32 mouse cellular contexts compared by ENCODE assay signal in the genomic region with DNA sequence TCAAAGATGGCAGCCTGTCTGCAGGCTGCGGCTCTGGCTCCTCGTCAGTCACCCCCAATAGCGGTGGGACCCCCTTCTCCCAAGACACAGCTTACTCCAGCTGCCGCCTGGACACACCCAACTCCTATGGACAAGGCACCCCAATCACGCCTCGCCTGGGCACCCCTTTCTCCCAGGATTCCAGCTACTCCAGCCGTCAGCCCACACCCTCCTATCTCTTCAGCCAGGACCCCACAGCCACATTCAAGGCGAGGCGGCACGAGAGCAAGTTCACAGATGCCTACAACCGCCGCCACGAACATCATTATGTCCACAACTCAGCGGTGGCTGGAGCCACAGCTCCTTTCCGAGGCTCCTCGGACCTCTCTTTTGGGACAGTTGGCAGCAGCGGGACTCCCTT. TPM values are rescaled to one million over a fixed set of nuclear protein-coding genes. Genes with fewer than 3 reads are reported as not detected.
DNase-seq lines count a peak whose midpoint lies in the region; ATAC-seq lines count a peak whose summit lies in the region.
"Had no signal": no experiment of that assay in that cellular context is flagged by ENCODE, and none has a peak within 500 bp of the region (broad histone marks: within the 10 kb centered on the region; RNA-seq: fewer than 3 reads in every experiment).

No protein-coding gene starts in this region.

- H3K27ac ChIP-seq in forebrain, embryonic 13.5 days: 0 out of 2 replicates have a peak overlapping the region, but pooled peaks have one; percentile 10
- H3K27ac ChIP-seq in forebrain, embryonic 12.5 days: no peak overlapping the region
- H3K27ac ChIP-seq in limb, embryonic 13.5 days: no peak overlapping the region
- H3K27ac ChIP-seq in limb, embryonic 10.5 days: no peak overlapping the region
- H3K27ac ChIP-seq: embryonic facial prominence, embryonic 13.5 days; neural tube, embryonic 12.5 days; stomach, postnatal 0 days had no signal

- H3K4me2 ChIP-seq in forebrain, embryonic 13.5 days: no peak overlapping the region
- H3K4me2 ChIP-seq in forebrain, embryonic 12.5 days: no peak overlapping the region
- H3K4me2 ChIP-seq in limb, embryonic 13.5 days (replicated peaks): no peak overlapping the region
- H3K4me2 ChIP-seq: embryonic facial prominence, embryonic 13.5 days; heart, embryonic 11.5 days; midbrain, embryonic 12.5 days had no signal

- no peak overlapping the region for H3K4me3 ChIP-seq in forebrain, embryonic 13.5 days
- no peak overlapping the region for H3K4me3 ChIP-seq in forebrain, embryonic 12.5 days (replicated peaks)
- no peak overlapping the region for H3K4me3 ChIP-seq in limb, embryonic 13.5 days
- no peak overlapping the region for H3K4me3 ChIP-seq in limb, embryonic 10.5 days
- H3K4me3 ChIP-seq: neural tube, embryonic 12.5 days had no signal

- ATAC-seq in forebrain, embryonic 13.5 days: no peak
- ATAC-seq in forebrain, embryonic 12.5 days (ENCODE audit: low FRiP score): no peak
- ATAC-seq in limb, embryonic 13.5 days (ENCODE audit: low FRiP score, low read depth): no peak
- no peak for ATAC-seq in granulocyte monocyte progenitor cell, adult 5-6 weeks (replicated peaks; ENCODE audit: poor library complexity, severe bottlenecking)
- ATAC-seq: forebrain, embryonic 14.5 days; intestine, postnatal 0 days; liver, postnatal 0 days had no signal

- no peak overlapping the region for H3K9ac ChIP-seq in forebrain, embryonic 13.5 days
- H3K9ac ChIP-seq in forebrain, embryonic 12.5 days: no peak overlapping the region
- H3K9ac ChIP-seq in limb, embryonic 13.5 days: 0 out of 2 replicates have a peak overlapping the region, but pooled peaks have one; percentile 13
- H3K9ac ChIP-seq: liver, postnatal 0 days; neural tube, embryonic 12.5 days had no signal

- peaks cover 70% of the 10 kb centered on the region for H3K36me3 ChIP-seq in forebrain, embryonic 13.5 days (ENCODE audit: poor library complexity, severe bottlenecking)
- H3K36me3 ChIP-seq in forebrain, embryonic 12.5 days (replicated peaks): peaks cover 70% of the 10 kb centered on the region
- H3K36me3 ChIP-seq in limb, embryonic 13.5 days: peaks cover 75% of the 10 kb centered on the region
- H3K36me3 ChIP-seq in limb, embryonic 10.5 days: peaks cover 85% of the 10 kb centered on the region

- DNase-seq in limb, embryonic 10.5 days (ENCODE audit: low spot score): no peak
- peak; percentile 19 for DNase-seq in urinary bladder, adult 2 months (ENCODE audit: low spot score)
- DNase-seq in urinary bladder, adult 18-20 months (ENCODE audit: low spot score in 2 of 2): no peak
- DNase-seq: adrenal gland, postnatal 14 days; B cell, adult 2 months; embryo, embryonic 11 days; gastrocnemius, postnatal 14 days; heart, adult 18-20 months; kidney, adult 9 months; kidney, postnatal 10 days; layer of hippocampus, adult 9-11 months; liver, postnatal 0 days; lung, postnatal 36 days; right cerebral cortex, postnatal 4 days; thymus, adult 18-20 months; thymus, postnatal 25 days had no signal

- 81% methylated on average over 17 of the region's 17 CpGs for WGBS in forebrain, embryonic 13.5 days
- WGBS in forebrain, embryonic 12.5 days: 87% methylated on average over 17 of the region's 17 CpGs
- whole genome bisulfite sequencing in limb, embryonic 13.5 days: 85% methylated on average over 17 of the region's 17 CpGs
- 83% methylated on average over 17 of the region's 17 CpGs for WGBS in limb, embryonic 10.5 days

- peaks cover 72% of the 10 kb centered on the region for H3K4me1 ChIP-seq in forebrain, embryonic 13.5 days
- H3K4me1 ChIP-seq in forebrain, embryonic 12.5 days: peaks cover 74% of the 10 kb centered on the region
- H3K4me1 ChIP-seq in limb, embryonic 13.5 days: peaks cover 68% of the 10 kb centered on the region
- H3K4me1 ChIP-seq in limb, embryonic 10.5 days: peaks cover 75% of the 10 kb centered on the region

- no peaks in the 10 kb centered on the region for H3K27me3 ChIP-seq in forebrain, embryonic 13.5 days
- H3K27me3 ChIP-seq in forebrain, embryonic 12.5 days: no peaks in the 10 kb centered on the region
- H3K27me3 ChIP-seq in limb, embryonic 13.5 days: no peaks in the 10 kb centered on the region
- no peaks in the 10 kb centered on the region for H3K27me3 ChIP-seq in limb, embryonic 10.5 days (ENCODE audit: low read depth, poor library complexity, severe bottlenecking)
- H3K27me3 ChIP-seq: embryonic facial prominence, embryonic 13.5 days; midbrain, embryonic 12.5 days; neural tube, embryonic 12.5 days had no signal

- H3K9me3 ChIP-seq in forebrain, embryonic 13.5 days (replicated peaks): no peaks in the 10 kb centered on the region
- H3K9me3 ChIP-seq in forebrain, embryonic 12.5 days: no peaks in the 10 kb centered on the region
- no peaks in the 10 kb centered on the region for H3K9me3 ChIP-seq in limb, embryonic 13.5 days
- H3K9me3 ChIP-seq in limb, embryonic 10.5 days (replicated peaks): no peaks in the 10 kb centered on the region
- H3K9me3 ChIP-seq: embryonic facial prominence, embryonic 13.5 days; midbrain, embryonic 12.5 days; neural tube, embryonic 12.5 days had no signal

RNA-seq across cellular contexts. Expression of a gene that starts 5.6 kb away (rescaled TPM):
- 13.4 and 13.9 TPM in 2 replicates for polyA plus RNA-seq in forebrain, embryonic 13.5 days (2015; fragmentation: Nextera tagmentation; extraction: Ambion mirVana)
- polyA plus RNA-seq in forebrain, embryonic 12.5 days (2016; fragmentation: Nextera tagmentation; extraction: Ambion mirVana): 13.1 and 13.6 TPM in 2 replicates
- polyA plus RNA-seq in limb, embryonic 13.5 days (2015; fragmentation: Nextera tagmentation; extraction: Ambion mirVana): 11.1 and 12.0 TPM in 2 replicates
- polyA plus RNA-seq in limb, embryonic 10.5 days (2016; fragmentation: Nextera tagmentation; extraction: Ambion mirVana): 9.4 and 10.6 TPM in 2 replicates
- 3.1 and 10.4 TPM in 2 replicates for polyA plus RNA-seq in urinary bladder, adult 2 months (2012; rRNA removed)
- 29.5 and 37.5 TPM in 2 replicates for total RNA-seq in granulocyte monocyte progenitor cell, adult 5-6 weeks (2014; fragmentation: Nextera tagmentation)
- 1.2 TPM in 2 replicates for total RNA-seq in granulocyte monocyte progenitor cell, adult 5-6 weeks (2017)

RNA-seq across cellular contexts. Expression of a gene that starts 15.1 kb away (rescaled TPM):
- 4.3 and 5.0 TPM in 2 replicates for polyA plus RNA-seq in forebrain, embryonic 13.5 days (2015; fragmentation: Nextera tagmentation; extraction: Ambion mirVana)
- polyA plus RNA-seq in forebrain, embryonic 12.5 days (2016; fragmentation: Nextera tagmentation; extraction: Ambion mirVana): 1.9 and 2.8 TPM in 2 replicates
- 3.7 and 4.6 TPM in 2 replicates for polyA plus RNA-seq in limb, embryonic 13.5 days (2015; fragmentation: Nextera tagmentation; extraction: Ambion mirVana)
- 1.8 and 2.0 TPM in 2 replicates for polyA plus RNA-seq in limb, embryonic 10.5 days (2016; fragmentation: Nextera tagmentation; extraction: Ambion mirVana)
- 1.6 and 1.8 TPM in 2 replicates for polyA plus RNA-seq in urinary bladder, adult 2 months (2012; rRNA removed)
- total RNA-seq in granulocyte monocyte progenitor cell, adult 5-6 weeks (2014; fragmentation: Nextera tagmentation): 1.5 TPM in 1 of 2 replicates, not detected in the other
- total RNA-seq in granulocyte monocyte progenitor cell, adult 5-6 weeks (2017): 0.26 and 1.6 TPM in 2 replicates

RNA-seq across cellular contexts. Expression of a gene that starts 21.6 kb away (rescaled TPM):
- polyA plus RNA-seq in forebrain, embryonic 13.5 days (2015; fragmentation: Nextera tagmentation; extraction: Ambion mirVana): 75.5 and 77.3 TPM in 2 replicates
- 66.5 and 71.6 TPM in 2 replicates for polyA plus RNA-seq in forebrain, embryonic 12.5 days (2016; fragmentation: Nextera tagmentation; extraction: Ambion mirVana)
- polyA plus RNA-seq in limb, embryonic 13.5 days (2015; fragmentation: Nextera tagmentation; extraction: Ambion mirVana): 99.6 and 104 TPM in 2 replicates
- polyA plus RNA-seq in limb, embryonic 10.5 days (2016; fragmentation: Nextera tagmentation; extraction: Ambion mirVana): 90.1 and 92.0 TPM in 2 replicates
- polyA plus RNA-seq in urinary bladder, adult 2 months (2012; rRNA removed): 24.8 and 26.7 TPM in 2 replicates
- total RNA-seq in granulocyte monocyte progenitor cell, adult 5-6 weeks (2014; fragmentation: Nextera tagmentation): 26.5 and 45.9 TPM in 2 replicates
- 15.5 and 25.2 TPM in 2 replicates for total RNA-seq in granulocyte monocyte progenitor cell, adult 5-6 weeks (2017)

RNA-seq across cellular contexts. Expression of a gene that starts 35.0 kb away (rescaled TPM):
- not detected in 2 replicates for polyA plus RNA-seq in forebrain, embryonic 13.5 days (2015; fragmentation: Nextera tagmentation; extraction: Ambion mirVana)
- not detected in 2 replicates for polyA plus RNA-seq in forebrain, embryonic 12.5 days (2016; fragmentation: Nextera tagmentation; extraction: Ambion mirVana)
- polyA plus RNA-seq in limb, embryonic 13.5 days (2015; fragmentation: Nextera tagmentation; extraction: Ambion mirVana): not detected in 2 replicates
- polyA plus RNA-seq in limb, embryonic 10.5 days (2016; fragmentation: Nextera tagmentation; extraction: Ambion mirVana): not detected in 2 replicates
- polyA plus RNA-seq in urinary bladder, adult 2 months (2012; rRNA removed): 0.27 and 0.45 TPM in 2 replicates
- not detected in 2 replicates for total RNA-seq in granulocyte monocyte progenitor cell, adult 5-6 weeks (2014; fragmentation: Nextera tagmentation)
- not detected in 2 replicates for total RNA-seq in granulocyte monocyte progenitor cell, adult 5-6 weeks (2017)
- total RNA-seq: gastrocnemius, postnatal 14 days; heart, postnatal 4 days; left cerebral cortex, postnatal 10 days; megakaryocyte, adult 5-6 weeks; MEL had no signal
- polyA plus RNA-seq: embryonic facial prominence, embryonic 13.5 days; forebrain, embryonic 14.5 days; heart, embryonic 11.5 days; limb, embryonic 11.5 days; midbrain, embryonic 12.5 days; neural tube, embryonic 12.5 days had no signal
